Mouse (Mus musculus): Measurements from ENCODE around the gene Pde1c. TPM values are rescaled to one million over a fixed set of nuclear protein-coding genes. Genes with fewer than 3 reads are reported as not detected.

Gene Pde1c
- total RNA-seq, 1 experiment from 2014 or later, result 1.0 TPM

DNA sequence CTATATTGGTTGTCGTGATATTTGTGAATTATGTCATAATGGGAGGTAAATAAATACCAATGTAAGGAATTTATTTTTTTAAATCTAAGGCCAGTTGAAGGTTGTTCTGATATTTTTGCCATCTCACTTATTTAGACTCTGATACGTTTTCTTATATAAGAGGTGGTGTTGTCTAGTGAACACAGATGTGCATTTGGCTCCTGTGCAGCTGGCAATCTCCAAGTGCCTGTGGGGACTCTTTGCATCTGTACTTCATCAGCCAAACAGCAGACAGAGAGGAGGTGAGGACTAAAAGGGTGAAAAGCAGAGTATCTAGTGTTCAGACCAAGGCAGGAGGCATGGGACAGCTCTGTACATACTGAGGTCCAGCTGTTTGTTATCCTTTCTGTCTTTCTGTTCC, 536.7 kb downstream of the Pde1c start:
- ATAC-seq (replicated peaks; ENCODE audit: insufficient number of reproducible peaks, low FRiP score, low TSS enrichment, poor library complexity, severe bottlenecking), result no peak

DNA sequence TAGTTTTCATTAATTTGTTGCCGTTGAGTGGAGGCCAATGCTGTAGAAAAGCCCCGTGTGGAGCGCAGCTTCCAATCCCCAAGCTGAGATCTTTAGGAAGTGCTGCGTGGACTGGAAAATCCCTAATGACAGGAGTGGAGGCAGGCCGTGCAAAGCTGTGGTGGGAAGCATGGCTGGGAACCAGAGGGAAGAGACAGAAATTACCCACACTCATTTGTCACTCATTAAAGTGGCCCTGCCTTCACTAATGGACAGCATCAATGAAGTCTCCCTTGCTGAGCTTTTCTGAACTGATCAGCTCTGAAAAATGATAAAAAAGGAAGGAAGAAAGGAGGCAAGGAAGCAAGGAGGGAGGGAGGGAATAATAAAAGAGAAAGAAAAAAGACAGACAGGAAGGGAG, 538.9 kb downstream of the Pde1c start:
- ATAC-seq (replicated peaks; ENCODE audit: insufficient number of reproducible peaks, low FRiP score, low TSS enrichment, poor library complexity, severe bottlenecking), result no peak

DNA sequence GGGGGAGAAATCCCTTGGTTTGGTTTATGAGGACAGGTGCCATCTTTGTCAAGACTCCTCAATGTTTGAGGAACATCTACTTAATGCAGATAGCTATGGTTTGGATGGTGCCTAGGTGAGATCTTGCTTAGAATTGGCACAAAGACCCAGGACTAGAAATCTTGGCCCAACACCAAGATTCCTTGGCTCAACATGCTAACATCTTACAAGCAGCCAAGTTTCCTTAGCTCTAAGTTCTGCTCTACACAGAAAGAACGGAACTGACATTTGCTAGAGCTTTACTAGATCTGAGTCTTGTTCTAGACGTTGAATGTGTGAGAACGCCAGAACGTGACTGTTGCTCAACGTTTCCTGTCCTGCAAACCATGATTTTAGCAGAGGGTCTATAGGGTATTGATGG, 540.9 kb downstream of the Pde1c start:
- no peak for ATAC-seq (replicated peaks; ENCODE audit: insufficient number of reproducible peaks, low FRiP score, low TSS enrichment, poor library complexity, severe bottlenecking)

DNA sequence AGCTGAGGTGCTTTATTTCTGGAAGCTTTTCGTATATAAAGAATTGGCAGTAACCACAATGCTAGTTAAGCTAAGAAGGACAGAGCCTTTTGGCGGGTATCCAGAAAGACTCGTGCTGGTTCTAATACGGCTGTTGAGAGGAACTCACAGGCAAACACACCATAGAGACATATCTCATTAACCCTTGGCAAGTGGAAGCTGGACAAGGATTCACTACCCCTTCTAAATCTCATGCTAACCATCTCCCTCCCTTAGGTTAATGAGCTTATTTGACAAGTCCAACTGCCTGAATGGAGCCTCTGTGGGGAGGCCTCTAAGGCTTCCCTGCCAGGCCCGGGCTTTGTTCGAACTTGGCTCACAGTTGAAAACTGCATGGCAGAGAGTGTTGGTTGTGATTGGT, 541.6 kb downstream of the Pde1c start:
- no peak for ATAC-seq (replicated peaks; ENCODE audit: insufficient number of reproducible peaks, low FRiP score, low TSS enrichment, poor library complexity, severe bottlenecking)

DNA sequence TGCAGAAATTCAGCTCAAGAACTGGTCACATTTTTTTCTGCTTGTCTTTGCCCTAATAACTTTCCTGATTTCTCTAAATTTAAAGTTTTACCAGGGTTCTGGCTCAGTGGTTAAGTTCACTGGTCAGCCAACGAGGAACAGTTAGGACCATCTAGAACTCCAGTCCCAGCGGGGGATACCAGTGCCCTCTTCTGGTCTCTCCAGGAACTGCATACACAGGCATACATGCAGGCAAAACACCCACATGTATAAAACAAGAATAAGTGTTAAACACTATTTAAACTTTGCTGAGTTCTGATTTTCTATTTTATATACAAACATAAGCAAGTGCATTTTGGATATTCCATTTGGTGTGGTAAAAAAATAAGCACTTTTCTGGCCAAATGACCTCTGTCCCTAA, 543.4 kb downstream of the Pde1c start:
- no peak for ATAC-seq (replicated peaks; ENCODE audit: insufficient number of reproducible peaks, low FRiP score, low TSS enrichment, poor library complexity, severe bottlenecking)

Other genes with a start within 250 kb of the Pde1c start
- 65.8 to 113 TPM (median 109 TPM) in 3 replicates for gene Lsm5, start 135.6 kb upstream of the Pde1c start, total RNA-seq (2017)
- 62.7 to 80.8 TPM (median 66.0 TPM) in 3 replicates for gene Avl9, start 145.8 kb upstream of the Pde1c start, total RNA-seq (2017)
- 75.5 to 79.5 TPM (median 77.3 TPM) in 3 replicates for gene Kbtbd2, start 228.7 kb upstream of the Pde1c start, total RNA-seq (2017)